23 mouse cellular contexts compared by ENCODE assay signal in genomic region chr15:62962681-62963080, GRCm38 (mm10).
DNase-seq lines count a peak whose midpoint lies in the region; ATAC-seq and TF ChIP-seq lines count a peak whose summit lies in the region.
"Had no signal": no experiment of that assay in that cellular context is flagged by ENCODE, and none has a peak within 500 bp of the region (broad histone marks: within the 10 kb centered on the region; RNA-seq: fewer than 3 reads in every experiment).

No protein-coding gene starts in this region.

- no peaks in the 10 kb centered on the region for H3K27me3 ChIP-seq in forebrain, embryonic 14.5 days (replicated peaks; ENCODE audit: control insufficient read depth, insufficient read depth, low read length)
- H3K27me3 ChIP-seq in forebrain, embryonic 15.5 days = no peaks in the 10 kb centered on the region
- H3K27me3 ChIP-seq in lung, embryonic 14.5 days (ENCODE audit: insufficient read depth, low read length) = no peaks in the 10 kb centered on the region
- H3K27me3 ChIP-seq in limb, embryonic 15.5 days = no peaks in the 10 kb centered on the region
- no peaks in the 10 kb centered on the region for H3K27me3 ChIP-seq in kidney, adult 2 months (replicated peaks; ENCODE audit: control insufficient read depth, insufficient read depth, low read length)
- H3K27me3 ChIP-seq: CH12.LX; embryonic facial prominence, embryonic 12.5 days; heart, embryonic 13.5 days; hindbrain, embryonic 15.5 days had no signal

- peak; percentile 3 for DNase-seq in forebrain, embryonic 14.5 days (ENCODE audit: low spot score)
- peak; percentile 73 for DNase-seq in lung, embryonic 14.5 days
- DNase-seq in lung, postnatal 36 days = no peak
- peak; percentile 69 for DNase-seq in NIH3T3 (ENCODE audit: low read depth)
- DNase-seq in cerebellum, adult 9-11 months = no peak
- DNase-seq in kidney, adult 2 months = no peak
- DNase-seq: adrenal gland, adult 2 months; adrenal gland, postnatal 25 days; cerebellum, adult 2 months; cerebellum, postnatal 14 days; embryo, embryonic 11 days; gastrocnemius, adult 2 months; gastrocnemius, postnatal 25 days; heart, postnatal 36 days had no signal

- no peaks in the 10 kb centered on the region for H3K4me1 ChIP-seq in forebrain, embryonic 14.5 days (ENCODE audit: control insufficient read depth, insufficient read depth, low read length)
- no peaks in the 10 kb centered on the region for H3K4me1 ChIP-seq in forebrain, embryonic 15.5 days
- H3K4me1 ChIP-seq in lung, embryonic 14.5 days (ENCODE audit: insufficient read depth) = 0 out of 2 replicates have a peak, but pooled peaks cover 7% of the 10 kb centered on the region
- no peaks in the 10 kb centered on the region for H3K4me1 ChIP-seq in limb, embryonic 15.5 days
- no peaks in the 10 kb centered on the region for H3K4me1 ChIP-seq in kidney, adult 2 months (ENCODE audit: control insufficient read depth, insufficient read depth, low read length)
- H3K4me1 ChIP-seq: embryonic facial prominence, embryonic 12.5 days; forebrain, embryonic 10.5 days; heart, embryonic 13.5 days; hindbrain, embryonic 15.5 days had no signal

- 85% methylated on average over 5 of the region's 5 CpGs for WGBS in forebrain, embryonic 14.5 days
- 78% methylated on average over 5 of the region's 5 CpGs for WGBS in forebrain, embryonic 15.5 days
- WGBS in lung, embryonic 14.5 days = 26% methylated on average over 5 of the region's 5 CpGs
- WGBS in limb, embryonic 15.5 days = 35% methylated on average over 5 of the region's 5 CpGs
- WGBS in kidney, adult 2 months = 78% methylated on average over 5 of the region's 5 CpGs

- TF ChIP-seq CTCF in lung, embryonic 14.5 days (IDR thresholded peaks at IDR 0.05; ENCODE audit: low read depth) = no peak
- TF ChIP-seq CTCF in kidney, adult 2 months (conservative IDR thresholded peaks at IDR 0.05; ENCODE audit: insufficient read depth, insufficient read length, low read depth, low read length) = no peak

- no peaks in the 10 kb centered on the region for H3K36me3 ChIP-seq in forebrain, embryonic 14.5 days (ENCODE audit: control insufficient read depth, insufficient read depth, low read length)
- no peaks in the 10 kb centered on the region for H3K36me3 ChIP-seq in forebrain, embryonic 15.5 days
- no peaks in the 10 kb centered on the region for H3K36me3 ChIP-seq in lung, embryonic 14.5 days (ENCODE audit: insufficient read depth)
- H3K36me3 ChIP-seq in limb, embryonic 15.5 days = no peaks in the 10 kb centered on the region
- no peaks in the 10 kb centered on the region for H3K36me3 ChIP-seq in kidney, adult 2 months (ENCODE audit: control insufficient read depth, insufficient read depth, low read length)
- H3K36me3 ChIP-seq: embryonic facial prominence, embryonic 12.5 days; forebrain, embryonic 10.5 days; heart, embryonic 13.5 days; hindbrain, embryonic 15.5 days had no signal

- H3K4me3 ChIP-seq in forebrain, embryonic 14.5 days (ENCODE audit: low read depth, low read length) = no peak overlapping the region
- no peak overlapping the region for H3K4me3 ChIP-seq in forebrain, embryonic 15.5 days
- H3K4me3 ChIP-seq in lung, embryonic 14.5 days (ENCODE audit: low read depth, low read length) = no peak overlapping the region
- H3K4me3 ChIP-seq in limb, embryonic 15.5 days = no peak overlapping the region
- no peak overlapping the region for H3K4me3 ChIP-seq in kidney, adult 2 months (ENCODE audit: insufficient read depth, low read depth, low read length)
- H3K4me3 ChIP-seq: embryonic facial prominence, embryonic 12.5 days; erythroblast, embryonic 14.5 days; forebrain, embryonic 10.5 days; gastrocnemius, adult 2 months; heart, embryonic 13.5 days; hindbrain, embryonic 15.5 days had no signal

- no peak overlapping the region for H3K9ac ChIP-seq in forebrain, embryonic 14.5 days (ENCODE audit: low read length)
- no peak overlapping the region for H3K9ac ChIP-seq in forebrain, embryonic 15.5 days (replicated peaks)
- H3K9ac ChIP-seq in lung, embryonic 14.5 days = no peak overlapping the region
- no peak overlapping the region for H3K9ac ChIP-seq in limb, embryonic 15.5 days
- H3K9ac ChIP-seq: embryonic facial prominence, embryonic 12.5 days; heart, embryonic 13.5 days; hindbrain, embryonic 15.5 days had no signal

- TF ChIP-seq POLR2A in kidney, adult 2 months (IDR thresholded peaks at IDR 0.05; ENCODE audit: low read depth, low read length) = no peak

- ATAC-seq in forebrain, embryonic 14.5 days = no peak
- ATAC-seq in forebrain, embryonic 15.5 days (replicated peaks) = no peak
- no peak for ATAC-seq in lung, embryonic 14.5 days (ENCODE audit: insufficient read depth)
- ATAC-seq in limb, embryonic 15.5 days (ENCODE audit: insufficient number of reproducible peaks, low FRiP score, low TSS enrichment, low read depth) = no peak
- ATAC-seq: forebrain, embryonic 16.5 days had no signal

- no peaks in the 10 kb centered on the region for H3K9me3 ChIP-seq in forebrain, embryonic 14.5 days (replicated peaks; ENCODE audit: control insufficient read depth, low read length)
- H3K9me3 ChIP-seq in forebrain, embryonic 15.5 days = no peaks in the 10 kb centered on the region
- H3K9me3 ChIP-seq in lung, embryonic 14.5 days (ENCODE audit: low read depth, low read length) = no peaks in the 10 kb centered on the region
- H3K9me3 ChIP-seq in limb, embryonic 15.5 days = no peaks in the 10 kb centered on the region
- H3K9me3 ChIP-seq: embryonic facial prominence, embryonic 12.5 days; forebrain, embryonic 10.5 days; heart, embryonic 13.5 days; hindbrain, embryonic 15.5 days had no signal

- H3K4me2 ChIP-seq in forebrain, embryonic 14.5 days (ENCODE audit: low read length) = no peak overlapping the region
- no peak overlapping the region for H3K4me2 ChIP-seq in forebrain, embryonic 15.5 days (replicated peaks)
- H3K4me2 ChIP-seq in lung, embryonic 14.5 days = no peak overlapping the region
- no peak overlapping the region for H3K4me2 ChIP-seq in limb, embryonic 15.5 days
- H3K4me2 ChIP-seq: embryonic facial prominence, embryonic 12.5 days; heart, embryonic 13.5 days; hindbrain, embryonic 15.5 days had no signal

- no peak overlapping the region for H3K27ac ChIP-seq in forebrain, embryonic 14.5 days (ENCODE audit: low read depth, low read length)
- no peak overlapping the region for H3K27ac ChIP-seq in forebrain, embryonic 15.5 days (replicated peaks)
- no peak overlapping the region; the same call in 1 of the 2 replicates for H3K27ac ChIP-seq in lung, embryonic 14.5 days (ENCODE audit: low read depth)
- 0 out of 2 replicates have a peak overlapping the region, but pooled peaks have one; percentile 24 for H3K27ac ChIP-seq in limb, embryonic 15.5 days
- no peak overlapping the region for H3K27ac ChIP-seq in kidney, adult 2 months (ENCODE audit: insufficient read depth, low read depth, low read length)
- H3K27ac ChIP-seq: embryonic facial prominence, embryonic 12.5 days; forebrain, embryonic 10.5 days; gastrocnemius, adult 2 months; heart, embryonic 13.5 days; hindbrain, embryonic 15.5 days had no signal

Comparison
In these comparisons a context has a peak if more than half of its experiments do, and no peak if none do; other contexts are left out.
1. DNase-seq: peak in forebrain, embryonic 14.5 days (single experiment), lung, embryonic 14.5 days (single experiment) and NIH3T3 (single experiment); none in lung, postnatal 36 days (single experiment), cerebellum, adult 9-11 months (single experiment) and kidney, adult 2 months (single experiment).